Mouse (Mus musculus) C2C12 (cell line): ENCODE measurements around the gene Grifin.

Source experiments
- CEBPB ChIP-seq: IDR thresholded peaks from one replicate; pipeline ENCODE4 v1.6.1; 2011; ENCODE audit warnings: low read depth, mild to moderate bottlenecking, control low read depth, moderate library complexity
- CTCF ChIP-seq: IDR thresholded peaks from one replicate; pipeline ENCODE4 v1.5.1; 2011; ENCODE audit not compliant: control insufficient read depth, insufficient read depth, insufficient read length
- MAX ChIP-seq: IDR thresholded peaks from one replicate; pipeline ENCODE4 v1.6.1; 2011; ENCODE audit warnings: mild to moderate bottlenecking, control low read depth
- MYOD1 ChIP-seq: IDR thresholded peaks from one replicate; pipeline ENCODE4 v1.6.1; 2011; ENCODE audit warnings: low read depth; ENCODE audit not compliant: control insufficient read depth, insufficient read length
- MYOG ChIP-seq: IDR thresholded peaks from one replicate; pipeline ENCODE4 v1.6.1; 2011; ENCODE audit not compliant: control insufficient read depth, insufficient read length; ENCODE audit errors: extremely low read depth
- USF1 ChIP-seq: IDR thresholded peaks from one replicate; pipeline ENCODE4 v1.6.1; 2011; ENCODE audit warnings: low read depth, mild to moderate bottlenecking, control low read depth, moderate library complexity

GRCm38 (mm10) chr5:140601712-140602111, 36.8 kb upstream of the Grifin start:
- TF ChIP-seq CTCF: no peak
- no peak for TF ChIP-seq CEBPB
- TF ChIP-seq MAX: no peak
- no peak for TF ChIP-seq USF1
- TF ChIP-seq MYOG: no peak
- no peak for TF ChIP-seq MYOD1
